Mouse (Mus musculus): ENCODE data around the gene Cables2. TPM values are rescaled to one million over a fixed set of nuclear protein-coding genes. Genes with fewer than 3 reads are reported as not detected.
"Not testable (repeated sequence)": the region's sequence is repeated elsewhere in the genome, so short reads cannot be mapped to it uniquely, and the experiment has no call there.

Cables2 gene
- polyA plus RNA-seq, 1 experiment from 2014 or later, result 14.5 TPM

- H3K36me3 ChIP-seq, result peaks cover 29% of the 10 kb centered on the region
- no peak overlapping the region for H3K9ac ChIP-seq
- H3K27ac ChIP-seq, result no peak overlapping the region
- peaks cover 11% of the 10 kb centered on the region for H3K4me1 ChIP-seq
- H3K4me3 ChIP-seq (replicated peaks), result no peak overlapping the region
- no peak overlapping the region for H3K4me2 ChIP-seq
- no peaks in the 10 kb centered on the region for H3K9me3 ChIP-seq
- H3K27me3 ChIP-seq (replicated peaks), result no peaks in the 10 kb centered on the region
- 63% methylated on average over 8 of the region's 8 CpGs for WGBS
- no peak for ATAC-seq (ENCODE audit: insufficient read depth, low FRiP score, low read depth)
These were observed 12.5 kb downstream of the Cables2 start for GRCm38 (mm10) chr2:180260610-180261480.

DNA sequence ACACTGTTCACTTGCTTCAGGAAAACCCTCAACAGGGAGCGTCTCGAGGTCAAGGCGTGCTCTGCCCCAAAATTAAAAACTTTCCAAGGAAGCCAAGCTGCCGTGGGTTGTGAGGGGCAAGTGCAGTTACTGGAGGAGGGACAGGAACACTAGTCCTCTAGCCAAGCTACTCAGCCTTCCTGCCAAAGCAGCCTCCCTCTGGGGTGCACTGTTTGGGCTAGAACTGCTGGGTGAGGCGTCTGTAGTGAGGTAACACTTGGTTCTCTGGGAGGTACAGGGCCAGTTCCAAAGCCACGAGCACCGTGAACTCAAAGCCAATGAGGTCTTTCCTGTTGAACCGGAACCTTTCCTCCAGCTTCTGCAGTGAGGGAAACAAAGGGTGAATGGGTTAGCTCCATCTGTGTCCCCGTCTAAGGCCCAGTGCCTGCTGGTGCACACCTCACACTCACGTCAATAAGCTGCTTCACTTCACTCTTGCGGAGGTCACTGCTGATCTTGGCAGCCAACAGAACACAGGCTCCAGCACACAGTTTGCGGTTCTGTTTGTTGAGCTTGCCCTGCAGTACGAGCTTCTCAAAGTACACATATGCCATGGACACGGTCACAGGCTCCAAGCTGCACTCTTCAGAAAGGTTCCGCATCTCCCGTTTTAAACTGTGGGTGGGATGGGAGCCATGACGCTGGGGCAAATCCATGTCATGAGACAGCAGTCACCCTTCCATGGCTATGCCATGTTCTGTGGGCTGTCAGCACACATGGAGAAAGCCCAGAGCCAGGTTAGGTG lies 13.3 kb downstream of the Cables2 start:
- Histone ChIP-seq H3K36me3 (peaks cover 29% of the 10 kb centered on the region), H3K4me1 (peaks cover 11% of the 10 kb centered on the region)
- H3K27ac ChIP-seq; H3K4me3 ChIP-seq (replicated peaks); ATAC-seq (ENCODE audit: insufficient read depth, low FRiP score, low read depth); H3K9ac ChIP-seq; H3K4me2 ChIP-seq; H3K9me3 ChIP-seq; H3K27me3 ChIP-seq (replicated peaks): not testable (repeated sequence)
- 64% methylated on average over 17 of the region's 17 CpGs for WGBS

DNA sequence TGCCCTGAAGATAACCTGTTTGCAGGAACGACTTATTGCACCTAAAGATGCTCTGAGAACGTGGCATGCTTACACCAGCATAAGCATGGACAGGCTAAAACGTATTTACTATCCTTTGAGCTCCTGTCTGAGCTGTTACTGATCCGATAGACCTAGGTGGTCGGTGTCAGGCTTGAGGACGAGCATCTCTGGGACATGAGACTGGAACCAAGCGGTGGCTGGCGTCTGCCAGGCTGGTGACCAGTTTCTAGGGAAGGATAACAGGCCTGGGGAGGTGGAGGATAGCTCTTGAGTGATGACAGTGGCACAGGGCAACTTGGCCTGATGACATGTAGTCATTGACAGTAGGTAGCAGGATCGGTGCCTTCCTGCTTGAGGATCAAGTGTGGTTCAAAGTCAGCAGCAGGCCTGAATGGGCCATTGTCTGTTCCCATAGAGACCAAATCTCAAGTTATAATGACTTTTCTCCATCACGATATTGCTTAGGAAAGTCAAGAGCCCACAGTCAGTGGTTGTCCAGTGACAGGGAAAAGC lies 14.3 kb downstream of the Cables2 start:
- not testable (repeated sequence) for H3K4me2 ChIP-seq; H3K4me3 ChIP-seq (replicated peaks); H3K9me3 ChIP-seq; H3K9ac ChIP-seq; H3K27ac ChIP-seq; H3K27me3 ChIP-seq (replicated peaks); ATAC-seq (ENCODE audit: insufficient read depth, low FRiP score, low read depth)
- whole genome bisulfite sequencing, result 69% methylated on average over 10 of the region's 10 CpGs
- Histone ChIP-seq H3K4me1 (peaks cover 11% of the 10 kb centered on the region), H3K36me3 (peaks cover 29% of the 10 kb centered on the region)

GRCm38 (mm10) chr2:180257963-180258865 lies 15.1 kb downstream of the Cables2 start:
- no peaks in the 10 kb centered on the region for H3K9me3 ChIP-seq
- H3K9ac ChIP-seq, result peak overlapping the region; percentile 92
- H3K4me1 ChIP-seq, result peaks cover 11% of the 10 kb centered on the region
- no peaks in the 10 kb centered on the region for H3K27me3 ChIP-seq (replicated peaks)
- peak overlapping the region; percentile 85 for H3K4me2 ChIP-seq
- H3K27ac ChIP-seq, result peak overlapping the region; percentile 83; the same call in 1 of the 2 replicates
- WGBS, result 50% methylated on average over 11 of the region's 11 CpGs
- ATAC-seq (ENCODE audit: insufficient read depth, low FRiP score, low read depth), result no peak
- peaks cover 29% of the 10 kb centered on the region for H3K36me3 ChIP-seq
- H3K4me3 ChIP-seq (replicated peaks), result peak overlapping the region; percentile 80

DNA sequence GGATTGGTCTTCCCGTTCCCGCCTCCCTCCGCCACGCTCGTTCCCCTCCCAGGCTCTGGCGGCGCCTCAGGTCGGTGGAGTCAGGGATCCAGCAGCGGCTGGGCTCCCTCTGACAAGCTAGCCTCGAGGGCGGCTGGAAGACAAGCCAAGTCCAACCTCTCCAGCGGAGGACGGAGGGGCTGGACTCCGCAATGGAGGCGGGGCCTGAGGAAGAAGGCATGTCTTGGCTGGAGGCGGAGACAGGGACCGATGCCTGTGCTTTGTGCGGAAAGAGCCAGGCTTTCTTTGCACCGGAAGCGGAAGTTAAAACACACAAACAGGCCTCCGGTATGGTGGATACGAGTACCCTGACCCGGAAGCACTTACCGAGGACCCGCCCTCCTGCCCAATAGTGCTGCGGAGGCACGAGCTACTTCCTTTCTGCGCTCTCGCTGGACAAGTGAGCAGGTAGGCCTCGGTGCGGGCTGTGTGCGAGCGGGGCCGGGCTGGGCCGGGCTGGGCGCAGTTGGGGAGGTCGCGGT lies 16.2 kb downstream of the Cables2 start, which contains the start of gene Rps21:
Gene Rps21, plus strand, starts transcription at position 377 of the 521 bp plus-strand sequence.
- peak within 1 kb of the TSS; percentile 92 for H3K9ac ChIP-seq
- peak; percentile 97 for ATAC-seq (ENCODE audit: insufficient read depth, low FRiP score, low read depth)
- peak within 1 kb of the TSS; percentile 80 for H3K4me3 ChIP-seq (replicated peaks)
- WGBS, result under 1% methylated on average over 38 of the region's 38 CpGs
- H3K36me3 ChIP-seq, result peaks cover 21% of the 10 kb centered on the region
- H3K4me2 ChIP-seq, result peak within 1 kb of the TSS; percentile 90
- peak within 1 kb of the TSS; percentile 94 for H3K27ac ChIP-seq
- H3K9me3 ChIP-seq, result no peaks in the 10 kb centered on the region
- peaks cover 11% of the 10 kb centered on the region for H3K4me1 ChIP-seq
- no peaks in the 10 kb centered on the region for H3K27me3 ChIP-seq (replicated peaks)

- peaks cover 11% of the 10 kb centered on the region for H3K4me1 ChIP-seq
These were observed 16.8 kb downstream of the Cables2 start for GRCm38 (mm10) chr2:180256296-180257000.

DNA sequence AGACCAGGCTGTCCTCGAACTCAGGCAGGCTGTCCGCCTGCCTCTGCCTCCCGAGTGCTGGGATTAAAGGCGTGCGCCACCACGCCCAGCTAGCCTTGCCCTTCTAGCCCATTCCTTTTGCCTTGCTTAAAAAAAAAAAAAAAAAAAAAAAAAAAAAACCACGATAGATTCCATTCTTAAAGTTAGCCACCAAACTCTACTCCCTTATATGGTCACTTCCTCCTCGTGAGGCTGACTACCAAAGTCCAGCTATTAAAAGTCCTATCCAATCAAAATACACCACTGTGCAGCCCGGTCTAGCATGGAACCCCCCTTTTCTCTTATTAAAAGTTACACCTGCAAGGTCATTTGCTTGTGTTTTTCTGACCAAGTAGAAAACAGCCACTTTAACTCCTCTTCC lies 17.6 kb downstream of the Cables2 start:
- Histone ChIP-seq H3K4me3 (replicated peaks) (no peak overlapping the region), H3K36me3 (peaks cover 9% of the 10 kb centered on the region; the same call in 1 of the 2 replicates), H3K9ac (no peak overlapping the region), H3K4me1 (peaks cover 11% of the 10 kb centered on the region), H3K4me2 (peak overlapping the region; percentile 90), H3K9me3 (no peaks in the 10 kb centered on the region), H3K27me3 (replicated peaks) (no peaks in the 10 kb centered on the region), H3K27ac (no peak overlapping the region)
- 88% methylated on average over 9 of the region's 9 CpGs for WGBS
- ATAC-seq (ENCODE audit: insufficient read depth, low FRiP score, low read depth), result no peak

More at GRCm38 (mm10) chr2:180256296-180257000, 16.8 kb downstream of the Cables2 start:
- Histone ChIP-seq H3K4me2 (peak overlapping the region; percentile 90), H3K27ac (peak overlapping the region; percentile 94), H3K9ac (peak overlapping the region; percentile 45), H3K9me3 (no peaks in the 10 kb centered on the region), H3K4me3 (replicated peaks) (peak overlapping the region; percentile 80), H3K36me3 (peaks cover 16% of the 10 kb centered on the region; the same call in 1 of the 2 replicates), H3K27me3 (replicated peaks) (no peaks in the 10 kb centered on the region)
- ATAC-seq (ENCODE audit: insufficient read depth, low FRiP score, low read depth), result peak; percentile 55
- WGBS, result 23% methylated on average over 26 of the region's 26 CpGs

GRCm38 (mm10) chr2:180254436-180255209 lies 18.7 kb downstream of the Cables2 start:
- H3K4me1 ChIP-seq, result peaks cover 12% of the 10 kb centered on the region
- no peak for ATAC-seq (ENCODE audit: insufficient read depth, low FRiP score, low read depth)
- no peak overlapping the region for H3K27ac ChIP-seq
- peaks cover 4% of the 10 kb centered on the region; the same call in 1 of the 2 replicates for H3K36me3 ChIP-seq
- no peaks in the 10 kb centered on the region for H3K9me3 ChIP-seq
- H3K4me3 ChIP-seq (replicated peaks), result no peak overlapping the region
- no peak overlapping the region for H3K4me2 ChIP-seq
- WGBS, result 90% methylated on average over 5 of the region's 5 CpGs
- no peaks in the 10 kb centered on the region for H3K27me3 ChIP-seq (replicated peaks)
- no peak overlapping the region for H3K9ac ChIP-seq

DNA sequence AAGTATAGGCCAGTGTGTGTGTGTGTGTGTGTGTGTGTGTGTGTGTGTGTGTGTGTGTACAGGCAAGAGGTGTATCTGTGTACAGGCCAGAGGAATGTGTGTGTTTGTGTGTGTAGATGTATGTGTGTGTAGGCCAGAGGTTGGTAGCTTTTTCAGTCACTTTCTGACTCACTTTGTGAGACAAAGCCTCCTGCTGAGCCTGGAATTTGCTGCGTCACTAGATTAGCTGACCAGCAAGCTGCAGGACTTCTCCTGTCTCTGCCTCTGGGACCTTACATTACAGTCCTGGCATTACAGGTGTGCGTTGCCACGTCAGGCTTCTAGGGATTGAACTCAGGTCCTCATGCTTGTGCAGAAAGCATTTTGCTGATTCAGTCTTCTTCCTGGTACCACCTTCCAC lies 21.5 kb downstream of the Cables2 start:
- Histone ChIP-seq H3K4me2 (no peak overlapping the region), H3K9ac (no peak overlapping the region), H3K4me1 (peaks cover 10% of the 10 kb centered on the region; the same call in 1 of the 2 replicates), H3K27ac (no peak overlapping the region), H3K9me3 (no peaks in the 10 kb centered on the region), H3K27me3 (replicated peaks) (no peaks in the 10 kb centered on the region), H3K36me3 (no peaks in the 10 kb centered on the region), H3K4me3 (replicated peaks) (no peak overlapping the region)
- no peak for ATAC-seq (ENCODE audit: insufficient read depth, low FRiP score, low read depth)
- 72% methylated on average over 3 of the region's 3 CpGs for WGBS
